Mouse (Mus musculus): Measurements from ENCODE around the gene Nfe2l3. TPM values are rescaled to one million over a fixed set of nuclear protein-coding genes. Genes with fewer than 3 reads are reported as not detected.

The Nfe2l3 gene
- polyA plus RNA-seq, 1 experiment from 2014 or later, result 2.0 TPM

- Histone ChIP-seq H3K9ac (no peak overlapping the region), H3K36me3 (peaks cover 21% of the 10 kb centered on the region), H3K4me3 (no peak overlapping the region), H3K27ac (no peak overlapping the region), H3K4me1 (0 out of 2 replicates have a peak, but pooled peaks cover 4% of the 10 kb centered on the region), H3K9me3 (no peaks in the 10 kb centered on the region), H3K27me3 (no peaks in the 10 kb centered on the region), H3K4me2 (no peak overlapping the region)
- WGBS, result 50% methylated on average over 3 of the region's 3 CpGs
- no peak for ATAC-seq (ENCODE audit: insufficient number of reproducible peaks, insufficient read depth, low FRiP score, low TSS enrichment, low read depth)
Observed at GRCm38 (mm10) chr6:51454949-51455348, 22.5 kb downstream of the Nfe2l3 start.

GRCm38 (mm10) chr6:51456198-51456597 is 23.7 kb downstream of the Nfe2l3 start:
- WGBS, result 51% methylated on average over 1 of the region's 1 CpGs
- H3K9me3 ChIP-seq, result no peaks in the 10 kb centered on the region
- 0 out of 2 replicates have a peak overlapping the region, but pooled peaks have one; percentile 33 for H3K27ac ChIP-seq
- no peak overlapping the region for H3K9ac ChIP-seq
- H3K36me3 ChIP-seq, result peaks cover 30% of the 10 kb centered on the region
- H3K4me3 ChIP-seq, result no peak overlapping the region
- 0 out of 2 replicates have a peak, but pooled peaks cover 4% of the 10 kb centered on the region for H3K4me1 ChIP-seq
- no peak for ATAC-seq (ENCODE audit: insufficient number of reproducible peaks, insufficient read depth, low FRiP score, low TSS enrichment, low read depth)
- no peaks in the 10 kb centered on the region for H3K27me3 ChIP-seq
- H3K4me2 ChIP-seq, result no peak overlapping the region

GRCm38 (mm10) chr6:51457283-51457682 is 24.8 kb downstream of the Nfe2l3 start:
- ATAC-seq (ENCODE audit: insufficient number of reproducible peaks, insufficient read depth, low FRiP score, low TSS enrichment, low read depth), result no peak
- Histone ChIP-seq H3K4me3 (no peak overlapping the region), H3K27me3 (no peaks in the 10 kb centered on the region), H3K4me1 (0 out of 2 replicates have a peak, but pooled peaks cover 4% of the 10 kb centered on the region), H3K27ac (no peak overlapping the region), H3K4me2 (no peak overlapping the region), H3K36me3 (peaks cover 39% of the 10 kb centered on the region), H3K9me3 (no peaks in the 10 kb centered on the region), H3K9ac (no peak overlapping the region)
- WGBS, result 81% methylated on average over 3 of the region's 3 CpGs

DNA sequence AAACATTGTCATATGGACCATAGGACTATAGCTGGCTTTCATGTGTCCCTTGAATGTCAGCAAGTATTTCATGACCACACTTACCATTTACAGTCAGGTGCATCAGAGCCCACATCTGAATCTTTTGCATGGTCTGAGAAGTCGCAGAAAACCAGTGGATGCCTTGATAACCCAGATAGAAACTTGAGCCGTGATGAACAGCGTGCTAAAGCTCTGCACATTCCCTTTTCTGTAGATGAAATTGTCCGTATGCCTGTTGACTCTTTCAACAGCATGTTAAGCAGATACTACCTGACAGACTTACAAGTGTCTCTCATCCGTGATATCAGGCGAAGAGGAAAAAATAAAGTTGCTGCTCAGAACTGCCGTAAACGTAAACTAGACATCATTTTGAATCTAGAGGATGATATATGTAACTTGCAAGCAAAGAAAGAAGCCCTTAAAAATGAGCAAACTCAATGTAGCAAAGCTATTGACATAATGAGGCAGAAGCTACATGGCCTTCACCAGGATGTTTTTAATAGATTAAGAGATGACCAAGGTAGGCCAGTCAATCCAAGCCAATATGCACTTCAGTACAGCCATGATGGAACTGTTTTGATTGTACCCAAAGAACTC is 25.4 kb downstream of the Nfe2l3 start:
- Histone ChIP-seq H3K9me3 (no peaks in the 10 kb centered on the region), H3K4me2 (no peak overlapping the region), H3K27ac (no peak overlapping the region; the same call in 1 of the 2 replicates), H3K9ac (no peak overlapping the region), H3K36me3 (peaks cover 42% of the 10 kb centered on the region), H3K27me3 (no peaks in the 10 kb centered on the region), H3K4me1 (0 out of 2 replicates have a peak, but pooled peaks cover 4% of the 10 kb centered on the region), H3K4me3 (no peak overlapping the region)
- 81% methylated on average over 8 of the region's 8 CpGs for WGBS
- ATAC-seq (ENCODE audit: insufficient number of reproducible peaks, insufficient read depth, low FRiP score, low TSS enrichment, low read depth), result no peak

DNA sequence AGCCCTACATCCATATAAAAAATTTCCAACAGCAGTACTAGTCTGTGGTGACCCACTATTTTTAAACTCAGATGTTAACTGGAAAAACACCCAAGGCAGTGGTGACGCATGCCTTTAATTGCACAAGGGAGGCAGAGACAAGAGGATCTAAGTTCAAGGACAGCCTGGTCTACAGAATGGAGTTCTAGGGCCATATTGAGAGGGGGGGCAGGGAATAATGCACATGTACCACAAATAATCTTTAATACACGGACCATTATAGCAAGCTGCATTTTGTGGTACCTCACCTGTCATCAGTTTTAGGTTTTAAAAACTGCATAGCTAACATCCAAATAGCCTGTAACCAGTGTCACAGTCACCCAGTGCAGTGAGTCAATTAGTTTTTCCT is 26.4 kb downstream of the Nfe2l3 start:
- peak; percentile 34; the same call in 1 of the 2 replicates for ATAC-seq (ENCODE audit: insufficient number of reproducible peaks, insufficient read depth, low FRiP score, low TSS enrichment, low read depth)
- no peaks in the 10 kb centered on the region for H3K9me3 ChIP-seq
- peaks cover 52% of the 10 kb centered on the region for H3K36me3 ChIP-seq
- WGBS, result 34% methylated on average over 2 of the region's 2 CpGs
- no peak overlapping the region for H3K4me2 ChIP-seq
- no peak overlapping the region for H3K4me3 ChIP-seq
- H3K9ac ChIP-seq, result no peak overlapping the region
- H3K4me1 ChIP-seq, result 0 out of 2 replicates have a peak, but pooled peaks cover 4% of the 10 kb centered on the region
- no peaks in the 10 kb centered on the region for H3K27me3 ChIP-seq
- H3K27ac ChIP-seq, result no peak overlapping the region

- H3K27me3 ChIP-seq, result no peaks in the 10 kb centered on the region
- no peak overlapping the region for H3K27ac ChIP-seq
- H3K36me3 ChIP-seq, result peaks cover 56% of the 10 kb centered on the region
- no peak overlapping the region for H3K4me3 ChIP-seq
- peak; percentile 48; the same call in 1 of the 2 replicates for ATAC-seq (ENCODE audit: insufficient number of reproducible peaks, insufficient read depth, low FRiP score, low TSS enrichment, low read depth)
- no peak overlapping the region for H3K9ac ChIP-seq
- H3K4me2 ChIP-seq, result no peak overlapping the region
- 36% methylated on average over 5 of the region's 5 CpGs for WGBS
- H3K4me1 ChIP-seq, result 0 out of 2 replicates have a peak, but pooled peaks cover 5% of the 10 kb centered on the region
- H3K9me3 ChIP-seq, result no peaks in the 10 kb centered on the region
Observed at GRCm38 (mm10) chr6:51459313-51460020, 27.0 kb downstream of the Nfe2l3 start.

DNA sequence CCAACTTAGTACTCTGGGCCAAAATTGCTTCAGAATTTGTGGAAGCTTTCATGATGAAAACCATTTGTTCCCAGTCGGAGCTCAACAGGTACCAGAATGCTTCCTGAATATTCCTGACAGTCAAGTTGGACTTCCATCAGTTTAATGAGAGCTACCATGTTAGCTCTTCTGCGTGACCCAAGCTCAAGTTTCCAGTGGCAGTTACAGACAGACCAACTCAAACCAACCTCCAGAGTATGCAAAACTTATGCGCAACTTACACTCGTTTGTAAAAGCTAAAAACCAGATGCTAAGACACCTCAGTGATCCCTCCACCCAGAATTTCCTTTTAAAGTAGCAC is 27.5 kb downstream of the Nfe2l3 start:
- Histone ChIP-seq H3K9ac (no peak overlapping the region), H3K27me3 (no peaks in the 10 kb centered on the region), H3K27ac (no peak overlapping the region), H3K4me3 (no peak overlapping the region), H3K4me2 (no peak overlapping the region), H3K4me1 (0 out of 2 replicates have a peak, but pooled peaks cover 5% of the 10 kb centered on the region), H3K9me3 (no peaks in the 10 kb centered on the region), H3K36me3 (peaks cover 59% of the 10 kb centered on the region)
- no peak for ATAC-seq (ENCODE audit: insufficient number of reproducible peaks, insufficient read depth, low FRiP score, low TSS enrichment, low read depth)
- 75% methylated on average over 4 of the region's 4 CpGs for WGBS

GRCm38 (mm10) chr6:51460363-51460762 is 27.9 kb downstream of the Nfe2l3 start:
- no peak overlapping the region for H3K27ac ChIP-seq
- no peak overlapping the region for H3K4me2 ChIP-seq
- no peaks in the 10 kb centered on the region for H3K27me3 ChIP-seq
- H3K36me3 ChIP-seq, result peaks cover 63% of the 10 kb centered on the region
- ATAC-seq (ENCODE audit: insufficient number of reproducible peaks, insufficient read depth, low FRiP score, low TSS enrichment, low read depth), result no peak
- H3K9ac ChIP-seq, result no peak overlapping the region
- no peaks in the 10 kb centered on the region for H3K9me3 ChIP-seq
- H3K4me1 ChIP-seq, result peaks cover 5% of the 10 kb centered on the region; the same call in 1 of the 2 replicates
- H3K4me3 ChIP-seq, result no peak overlapping the region
- 82% methylated on average over 3 of the region's 3 CpGs for WGBS

DNA sequence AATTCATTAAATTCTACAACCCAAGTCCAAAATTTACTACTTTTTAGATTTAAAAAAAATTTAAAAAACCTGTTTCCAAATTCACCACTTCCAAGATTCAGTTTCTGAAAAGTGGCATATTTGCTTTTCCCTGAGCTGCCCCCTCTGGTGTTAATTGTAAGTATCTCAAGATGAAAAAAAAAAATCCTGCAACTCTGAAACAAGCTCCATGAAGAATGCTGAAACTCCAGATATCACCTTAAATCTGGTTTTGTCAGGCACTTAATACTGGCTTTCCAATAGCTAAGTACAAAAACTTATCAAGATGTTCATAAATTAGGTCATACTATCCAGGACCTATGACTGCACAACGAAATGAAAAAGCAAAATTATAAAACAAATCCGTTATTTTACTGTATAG is 35.2 kb downstream of the Nfe2l3 start:
- peaks cover 42% of the 10 kb centered on the region for H3K36me3 ChIP-seq
- ATAC-seq (ENCODE audit: insufficient number of reproducible peaks, insufficient read depth, low FRiP score, low TSS enrichment, low read depth), result no peak

DNA sequence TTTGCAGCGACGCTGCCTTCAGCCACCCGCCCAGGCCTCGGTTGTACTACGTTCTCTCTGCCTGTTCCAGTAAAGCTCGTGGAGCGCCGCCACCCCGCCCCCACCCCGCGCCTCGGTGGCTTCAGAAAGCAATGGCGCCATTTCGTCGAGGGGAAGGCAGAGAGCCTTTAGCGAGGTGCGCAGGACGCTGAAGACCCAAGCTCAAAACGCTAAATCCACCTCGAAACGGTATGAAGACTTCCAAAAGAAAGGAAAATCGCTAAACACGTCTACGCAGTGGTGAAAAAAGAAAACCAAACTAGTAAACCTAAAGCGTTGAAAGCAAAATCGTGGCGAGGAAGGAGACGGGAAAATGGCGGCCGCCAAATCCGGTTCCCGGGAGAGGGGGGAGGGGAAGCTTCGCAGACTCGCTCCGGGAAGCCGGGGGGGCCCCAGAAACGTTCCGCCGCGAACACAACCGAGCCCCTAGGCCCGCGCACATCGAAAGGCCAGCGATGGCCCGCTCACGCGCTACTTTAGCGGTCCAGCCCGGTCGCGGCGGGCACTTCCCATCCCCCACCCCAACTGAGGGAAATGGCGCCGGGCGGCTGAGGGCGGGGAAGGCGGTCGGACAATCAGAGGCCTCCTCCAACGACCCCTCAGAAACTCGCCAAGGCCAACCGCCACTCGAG is 36.6 kb downstream of the Nfe2l3 start:
- Histone ChIP-seq H3K4me1 (peaks cover 31% of the 10 kb centered on the region), H3K36me3 (peaks cover 43% of the 10 kb centered on the region)

More for the DNA sequence above, 35.2 kb downstream of the Nfe2l3 start:
- Histone ChIP-seq H3K4me3 (peak overlapping the region; percentile 98), H3K9ac (peak overlapping the region; percentile 71), H3K9me3 (no peaks in the 10 kb centered on the region), H3K27ac (no peak overlapping the region), H3K4me2 (peak overlapping the region; percentile 64), H3K4me1 (peaks cover 29% of the 10 kb centered on the region), H3K27me3 (no peaks in the 10 kb centered on the region)
- 0% methylated on average over 2 of the region's 2 CpGs for WGBS

GRCm38 (mm10) chr6:51469715-51470310 is 37.3 kb downstream of the Nfe2l3 start, which contains the start of gene Hnrnpa2b1:
Gene Hnrnpa2b1, minus strand, starts transcription at chr6:51469894.
- WGBS, result under 1% methylated on average over 63 of the region's 63 CpGs
- Histone ChIP-seq H3K9me3 (no peaks in the 10 kb centered on the region), H3K36me3 (peaks cover 46% of the 10 kb centered on the region), H3K4me2 (peak within 1 kb of the TSS; percentile 66), H3K4me3 (peak within 1 kb of the TSS; percentile 98), H3K9ac (peak within 1 kb of the TSS; percentile 100), H3K27me3 (no peaks in the 10 kb centered on the region), H3K4me1 (peaks cover 34% of the 10 kb centered on the region), H3K27ac (peak within 1 kb of the TSS; percentile 100)
- peak; percentile 93 for ATAC-seq (ENCODE audit: insufficient number of reproducible peaks, insufficient read depth, low FRiP score, low TSS enrichment, low read depth)

More for the DNA sequence above, 36.6 kb downstream of the Nfe2l3 start:
- no peaks in the 10 kb centered on the region for H3K9me3 ChIP-seq
- WGBS, result under 1% methylated on average over 63 of the region's 63 CpGs
- H3K9ac ChIP-seq, result peak overlapping the region; percentile 100
- ATAC-seq (ENCODE audit: insufficient number of reproducible peaks, insufficient read depth, low FRiP score, low TSS enrichment, low read depth), result 0 out of 2 replicates have a peak, but pooled peaks have one; percentile 18
- peak overlapping the region; percentile 64 for H3K4me2 ChIP-seq
- H3K27ac ChIP-seq, result peak overlapping the region; percentile 100
- no peaks in the 10 kb centered on the region for H3K27me3 ChIP-seq
- H3K4me3 ChIP-seq, result peak overlapping the region; percentile 98
